Mouse (Mus musculus) small intestine, adult 2 months (tissue): ENCODE measurements around the gene Cblc.

Source experiments
- CTCF ChIP-seq: fragments of 200-500 bp; IDR thresholded peaks from 2 replicates; pipeline ENCODE4 v1.5.1; 2012; ENCODE audit warnings: low read depth, mild to moderate bottlenecking, control low read depth, inconsistent platforms, low read length, moderate library complexity, mixed read lengths; ENCODE audit not compliant: insufficient replicate concordance, insufficient read length; ENCODE audit errors: extremely low read depth
- POLR2A ChIP-seq: fragments of 200-500 bp; IDR thresholded peaks from 2 replicates; pipeline ENCODE4 v1.6.1; 2012; ENCODE audit warnings: low read depth, mild to moderate bottlenecking, control low read depth, inconsistent platforms, low read length, moderate library complexity

DNA sequence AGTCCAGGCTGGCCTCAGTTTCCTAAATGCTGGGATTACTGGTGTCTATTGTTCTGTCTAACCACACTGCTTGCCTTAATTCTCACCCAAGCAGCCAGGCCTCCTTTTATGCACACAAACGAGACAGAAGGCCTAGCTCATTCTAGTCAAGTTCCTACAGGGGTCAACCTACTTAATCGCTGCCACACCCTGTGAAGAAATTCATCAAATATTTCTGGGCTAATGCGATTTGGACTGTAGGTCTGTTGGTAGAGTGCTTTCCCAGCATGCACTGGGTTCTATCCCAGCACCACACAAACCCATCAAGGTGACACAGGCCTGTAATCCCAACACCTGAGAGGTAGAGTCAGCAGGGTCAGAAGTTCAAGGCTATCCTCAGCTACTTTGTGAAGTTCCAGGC, 33.1 kb upstream of the Cblc start:
- TF ChIP-seq CTCF (no peak), POLR2A (no peak)
